Mouse (Mus musculus) brain, embryonic 14.5 days (tissue): ENCODE measurements at regions not wholly inside any gene's neighbourhood (a gene's known extent, or its start where the extent isn't known, plus 50 kb on each side); places are given as distances from the start of the nearest gene placed in this dataset.

ENCODE experiments used
- CTCF ChIP-seq: fragments of 200-500 bp; IDR thresholded peaks from 2 replicates; pipeline ENCODE4 v1.5.1; 2012; ENCODE audit warnings: inconsistent platforms, mild to moderate bottlenecking, moderate library complexity, borderline replicate concordance; ENCODE audit not compliant: insufficient read depth, insufficient read length; ENCODE audit errors: extremely low read depth
- POLR2A ChIP-seq: fragments of 200-500 bp; IDR thresholded peaks from 2 replicates; pipeline ENCODE4 v1.6.1; 2012; ENCODE audit warnings: mild to moderate bottlenecking, inconsistent platforms, borderline replicate concordance; ENCODE audit not compliant: poor library complexity, insufficient read depth, insufficient read length, severe bottlenecking; ENCODE audit errors: extremely low read depth

GRCm38 (mm10) chr7:111337053-111337452 is 254.2 kb upstream of the Eif4g2 start:
- TF ChIP-seq CTCF (no peak), POLR2A (no peak)
